Mouse (Mus musculus) urinary bladder, postnatal 10 days (tissue): ENCODE results near the gene Gm20390.
A peak's percentile ranks its signal among the peaks of the same experiment; 100 is the strongest.

Experiments used
- DNase-seq: peaks from one replicate; pipeline ENCODE4 v3.0.0; 2022; ENCODE audit warnings: low spot score

Gene Gm20390

GRCm38 (mm10) chr11:93968005-93968847 lies at the start of gene Gm20390, which contains the start of gene Nme1:
Gene Gm20390, minus strand, starts transcription at chr11:93968293.
Gene Nme1, minus strand, starts transcription at chr11:93968521.
- DNase-seq, result peak; percentile 86

GRCm38 (mm10) chr11:94003346-94003745 lies 35.3 kb upstream of the Gm20390 start:
- no peak for DNase-seq

GRCm38 (mm10) chr11:93999276-93999675 lies 31.2 kb upstream of the Gm20390 start:
- no peak for DNase-seq

GRCm38 (mm10) chr11:93997141-93997775 lies 29.2 kb upstream of the Gm20390 start:
- no peak for DNase-seq

GRCm38 (mm10) chr11:93996306-93997140 lies 28.4 kb upstream of the Gm20390 start:
- DNase-seq, result no peak

GRCm38 (mm10) chr11:93995720-93996305 lies 27.7 kb upstream of the Gm20390 start, which contains the start of gene Spag9:
Gene Spag9, plus strand, starts transcription at chr11:93996091.
- DNase-seq, result peak; percentile 83

GRCm38 (mm10) chr11:93995111-93995719 lies 27.1 kb upstream of the Gm20390 start:
- DNase-seq, result peak; percentile 32

GRCm38 (mm10) chr11:93994531-93994930 lies 26.4 kb upstream of the Gm20390 start:
- DNase-seq, result no peak

GRCm38 (mm10) chr11:93988328-93989062 lies 20.4 kb upstream of the Gm20390 start:
- no peak for DNase-seq

- no peak for DNase-seq
Observed at GRCm38 (mm10) chr11:93987625-93988327, 19.7 kb upstream of the Gm20390 start.

GRCm38 (mm10) chr11:93987026-93987425 lies 18.9 kb upstream of the Gm20390 start:
- no peak for DNase-seq

GRCm38 (mm10) chr11:93986298-93986697 lies 18.2 kb upstream of the Gm20390 start:
- DNase-seq, result no peak

- no peak for DNase-seq
Observed at GRCm38 (mm10) chr11:93985265-93985664, 17.2 kb upstream of the Gm20390 start.

- DNase-seq, result no peak
Observed at GRCm38 (mm10) chr11:93984619-93985018, 16.5 kb upstream of the Gm20390 start.

GRCm38 (mm10) chr11:93979502-93980049 lies 11.5 kb upstream of the Gm20390 start:
- DNase-seq, result no peak

GRCm38 (mm10) chr11:93972951-93973350 lies 4.9 kb upstream of the Gm20390 start:
- no peak for DNase-seq

- no peak for DNase-seq
Observed at GRCm38 (mm10) chr11:93969799-93970198, 1.7 kb upstream of the Gm20390 start.

- DNase-seq, result no peak
Observed at GRCm38 (mm10) chr11:93969171-93969570, 1.1 kb upstream of the Gm20390 start.

GRCm38 (mm10) chr11:93968848-93969128 lies 695 bp upstream of the Gm20390 start:
- DNase-seq, result no peak

- DNase-seq, result no peak
Observed at GRCm38 (mm10) chr11:93967381-93967780, 712 bp downstream of the Gm20390 start.
